Mouse (Mus musculus) bone marrow, adult 2 months (tissue): ENCODE data around the gene Wfdc3. TPM values are rescaled to one million over a fixed set of nuclear protein-coding genes. Genes with fewer than 3 reads are reported as not detected.

Experiments used
- H3K27ac ChIP-seq: fragments of 200-500 bp; 2 replicates; pipeline ENCODE4 v1.5.1; 2012; ENCODE audit warnings: low read depth, mild to moderate bottlenecking, control low read depth, inconsistent platforms, low read length; ENCODE audit not compliant: control insufficient read depth, poor library complexity, insufficient read depth
- H3K4me1 ChIP-seq: fragments of 200-500 bp; 2 replicates; pipeline ENCODE4 v1.6.1; 2011; ENCODE audit warnings: low read length; ENCODE audit not compliant: control insufficient read depth, insufficient read depth
- H3K4me3 ChIP-seq: fragments of 200-500 bp; replicated peaks from 2 replicates; pipeline ENCODE3; 2011; ENCODE audit warnings: mild to moderate bottlenecking, low read depth, low read length, control low read depth; ENCODE audit not compliant: control insufficient read depth
- CTCF ChIP-seq: fragments of 200-500 bp; IDR thresholded peaks from 2 replicates; pipeline ENCODE4 v1.5.1; 2011; ENCODE audit warnings: low read length, control low read depth; ENCODE audit not compliant: control insufficient read depth, insufficient read depth
- POLR2A ChIP-seq: fragments of 200-500 bp; IDR thresholded peaks from 2 replicates; pipeline ENCODE4 v1.6.1; 2011; ENCODE audit warnings: low read depth, mild to moderate bottlenecking, control low read depth, low read length, borderline replicate concordance; ENCODE audit not compliant: control insufficient read depth
- WGBS: fragments of 180-500 bp; shearing (Covaris S2); methylation state at CpG from one replicate; pipeline ENCODE4 v1.1.7; 2018; 5-methylcytosine and 5-hydroxymethylcytosine counted together
- polyA plus RNA-seq: library from polyadenylated mRNA; stranded (reverse); fragments of >200 nt; gene quantifications from 2 replicates; pipeline ENCODE4 v1.2.4, GENCODE M21; 2011; ENCODE audit warnings: low replicate concordance; ENCODE audit not compliant: missing spikeins, insufficient read depth, insufficient read length

The Wfdc3 gene
- polyA plus RNA-seq = 2.1 and 2.2 TPM in 2 replicates

- peak within 1 kb of the TSS; percentile 100 for H3K4me3 ChIP-seq
- under 1% methylated on average over 70 of the region's 70 CpGs for WGBS
- H3K4me1 ChIP-seq = peaks cover 5% of the 10 kb centered on the region; the same call in 1 of the 2 replicates
- TF ChIP-seq CTCF = no peak
- peak; percentile 67; the same call in 1 of the 2 replicates for TF ChIP-seq POLR2A
- H3K27ac ChIP-seq = peak within 1 kb of the TSS; percentile 88
These were observed at the start of gene Wfdc3, which contains the start of gene Dnttip1 for GRCm38 (mm10) chr2:164745843-164746479. Gene Wfdc3 (minus strand): TSS chr2:164745931. Gene Dnttip1 (plus strand): TSS chr2:164745983.

GRCm38 (mm10) chr2:164794293-164794692 is 48.6 kb upstream of the Wfdc3 start:
- no peaks in the 10 kb centered on the region for H3K4me1 ChIP-seq
- no peak for TF ChIP-seq POLR2A
- peak; percentile 90 for TF ChIP-seq CTCF
- 27% methylated on average over 5 of the region's 5 CpGs for WGBS
- no peak overlapping the region for H3K27ac ChIP-seq
- H3K4me3 ChIP-seq = no peak overlapping the region

DNA sequence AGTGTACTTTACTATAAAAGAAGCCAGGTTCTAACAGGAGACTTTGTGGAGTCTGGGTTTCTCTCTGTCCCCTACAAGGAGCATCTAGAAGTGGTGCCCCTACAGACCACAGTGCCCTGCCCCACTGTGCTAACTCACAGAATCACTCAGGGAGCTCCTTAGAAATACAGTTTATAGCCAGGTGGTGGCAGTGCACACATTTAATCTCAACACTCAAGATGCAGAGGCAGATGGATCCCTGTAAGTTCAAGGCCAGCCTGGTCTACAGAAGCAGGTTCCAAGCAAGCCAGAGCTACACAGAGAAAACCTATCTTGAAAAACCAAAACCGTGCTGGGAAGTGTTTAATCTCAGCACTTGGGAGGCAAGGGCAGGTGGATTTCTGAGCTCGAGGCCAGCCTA is 48.0 kb upstream of the Wfdc3 start:
- 80% methylated on average over 2 of the region's 2 CpGs for WGBS
- no peaks in the 10 kb centered on the region for H3K4me1 ChIP-seq
- H3K27ac ChIP-seq = no peak overlapping the region
- no peak overlapping the region for H3K4me3 ChIP-seq
- no peak for TF ChIP-seq CTCF
- no peak for TF ChIP-seq POLR2A

DNA sequence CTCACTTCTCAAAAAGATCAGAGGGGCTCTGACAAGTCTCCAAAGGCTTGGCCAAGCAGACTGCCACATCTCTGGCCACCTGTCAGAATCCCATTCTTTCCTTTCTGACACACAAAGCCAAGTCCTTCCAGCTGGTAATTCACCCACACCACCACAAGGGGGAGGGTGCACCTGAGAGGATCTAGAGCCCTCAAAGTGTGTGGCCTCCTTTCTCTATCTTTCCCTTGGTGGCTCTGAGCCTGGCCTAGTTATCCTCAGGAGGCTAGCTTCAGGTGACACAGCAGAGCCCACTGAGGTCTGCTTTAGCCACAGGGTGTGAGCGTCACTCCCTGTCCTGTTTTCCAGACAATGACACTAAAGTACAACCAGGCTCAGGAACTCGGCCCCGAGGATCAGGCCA is 47.5 kb upstream of the Wfdc3 start:
- no peak overlapping the region for H3K4me3 ChIP-seq
- no peak overlapping the region for H3K27ac ChIP-seq
- WGBS = 94% methylated on average over 3 of the region's 3 CpGs
- H3K4me1 ChIP-seq = peaks cover 1% of the 10 kb centered on the region; the same call in 1 of the 2 replicates
- TF ChIP-seq CTCF (peak; percentile 74), POLR2A (no peak)

DNA sequence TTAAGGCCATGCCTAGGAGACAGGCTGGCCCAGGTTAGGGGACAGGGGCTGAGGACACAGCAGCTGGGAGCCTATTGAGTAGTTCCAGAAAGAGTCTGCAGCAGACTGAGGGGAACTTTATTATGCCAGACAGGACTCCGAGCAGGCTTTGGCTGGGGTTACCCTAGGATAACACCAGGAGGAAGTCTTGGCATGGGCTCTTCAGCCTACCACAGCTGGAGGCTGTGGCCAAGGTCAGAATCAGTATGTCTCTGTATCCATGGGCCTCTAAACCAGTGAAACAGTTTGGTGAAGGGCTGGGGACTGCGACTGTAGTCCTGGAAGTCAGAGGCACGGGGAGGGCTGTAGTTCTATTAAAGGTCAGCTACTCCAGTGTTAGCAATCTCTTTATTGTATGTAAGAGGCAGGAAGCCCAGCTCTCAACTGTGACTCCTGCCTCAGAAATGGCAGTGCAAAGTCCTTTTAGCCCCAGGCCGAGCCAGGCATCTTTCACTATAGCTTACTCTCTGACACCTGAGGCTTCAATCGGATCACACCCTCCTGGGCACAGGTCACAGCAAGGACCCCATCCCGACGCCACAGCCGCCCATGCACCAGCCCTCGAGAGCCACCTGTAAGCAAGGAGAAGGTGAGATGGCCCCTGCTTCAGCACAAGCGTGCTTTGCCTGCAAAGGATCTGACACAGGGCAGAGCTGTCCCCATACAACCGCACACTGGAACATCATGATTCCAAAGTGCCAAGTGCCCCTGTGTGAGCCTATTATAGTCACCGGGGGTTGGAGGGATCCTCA is 46.9 kb upstream of the Wfdc3 start:
- WGBS = 93% methylated on average over 12 of the region's 12 CpGs
- H3K4me3 ChIP-seq = no peak overlapping the region
- peaks cover 1% of the 10 kb centered on the region; the same call in 1 of the 2 replicates for H3K4me1 ChIP-seq
- TF ChIP-seq POLR2A (no peak), CTCF (no peak)
- no peak overlapping the region for H3K27ac ChIP-seq

GRCm38 (mm10) chr2:164791841-164792261 is 46.1 kb upstream of the Wfdc3 start:
- TF ChIP-seq CTCF (no peak), POLR2A (no peak)
- WGBS = 94% methylated on average over 18 of the region's 18 CpGs
- Histone ChIP-seq H3K4me3 (no peak overlapping the region), H3K4me1 (peaks cover 1% of the 10 kb centered on the region; the same call in 1 of the 2 replicates), H3K27ac (no peak overlapping the region)

DNA sequence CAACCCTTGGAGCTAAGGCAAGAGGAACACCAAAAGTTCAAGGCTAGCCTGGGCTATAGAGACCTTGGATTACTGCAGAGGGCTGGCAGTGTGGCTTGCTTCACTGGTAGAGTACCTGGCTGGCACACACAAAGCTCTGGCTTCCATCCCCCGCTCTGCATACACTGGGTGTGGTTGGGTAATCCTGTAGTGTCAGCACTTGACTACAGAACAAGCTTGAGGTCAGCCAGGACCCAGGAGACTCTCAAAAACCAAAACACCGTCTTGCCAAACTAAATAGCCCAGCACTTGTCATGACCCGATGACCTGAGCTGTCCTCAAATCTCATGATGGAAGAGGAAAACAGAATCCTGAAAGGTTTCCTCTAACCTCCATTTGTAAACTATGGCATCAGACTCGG is 44.7 kb upstream of the Wfdc3 start:
- TF ChIP-seq POLR2A (no peak), CTCF (no peak)
- Histone ChIP-seq H3K27ac (no peak overlapping the region), H3K4me1 (peaks cover 3% of the 10 kb centered on the region)

DNA sequence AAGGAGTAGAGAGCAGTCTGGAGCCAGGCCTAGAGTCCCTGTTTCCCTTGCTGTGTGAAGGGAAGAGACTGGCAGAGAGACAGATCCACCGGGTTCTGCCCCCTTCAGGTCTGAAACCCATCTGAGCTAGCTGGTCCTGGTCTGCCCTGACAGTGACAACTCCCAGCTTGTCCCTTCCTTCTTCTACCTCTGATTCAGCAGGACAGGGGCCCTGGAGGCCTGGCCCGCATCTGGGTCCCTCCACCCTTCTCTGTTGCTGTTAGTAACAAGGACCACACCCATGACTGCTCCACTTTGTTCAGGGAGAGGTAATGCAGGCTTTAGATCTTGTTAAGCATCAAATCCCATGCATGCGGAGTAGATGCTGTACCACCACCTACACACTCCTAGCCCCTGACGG is 42.7 kb upstream of the Wfdc3 start:
- 81% methylated on average over 4 of the region's 4 CpGs for WGBS
- H3K27ac ChIP-seq = no peak overlapping the region
- TF ChIP-seq CTCF = no peak
- TF ChIP-seq POLR2A = no peak
- H3K4me1 ChIP-seq = peaks cover 4% of the 10 kb centered on the region
- no peak overlapping the region for H3K4me3 ChIP-seq

More for the DNA sequence above, 44.7 kb upstream of the Wfdc3 start:
- 84% methylated on average over 4 of the region's 4 CpGs for WGBS
- H3K4me3 ChIP-seq = no peak overlapping the region

GRCm38 (mm10) chr2:164787779-164788178 is 42.0 kb upstream of the Wfdc3 start:
- TF ChIP-seq CTCF (no peak), POLR2A (no peak)
- WGBS = 85% methylated on average over 10 of the region's 10 CpGs
- peaks cover 4% of the 10 kb centered on the region for H3K4me1 ChIP-seq
- no peak overlapping the region for H3K4me3 ChIP-seq
- H3K27ac ChIP-seq = no peak overlapping the region
